Mouse (Mus musculus) adrenal gland, adult 8-10 months (tissue): ENCODE measurements around the gene Dydc2. TPM values are rescaled to one million over a fixed set of nuclear protein-coding genes. Genes with fewer than 3 reads are reported as not detected.
A peak's percentile ranks its signal among the peaks of the same experiment; 100 is the strongest.

ENCODE experiments used
- DNase-seq: peaks from one replicate; pipeline ENCODE4 v3.0.0; 2022
- total RNA-seq, 4 experiments: library from RNA; stranded (reverse); gene quantifications; 2 replicates each; pipeline ENCODE4 v1.2.4; 2022

The Dydc2 gene
- total RNA-seq, 4 experiments from 2014 or later = 0.93 to 2.4 (median 1.6) TPM

GRCm38 (mm10) chr14:41035146-41035798 lies 33.7 kb downstream of the Dydc2 start:
- no peak for DNase-seq

GRCm38 (mm10) chr14:41033135-41034110 lies 35.6 kb downstream of the Dydc2 start:
- DNase-seq = peak; percentile 35

- DNase-seq = no peak
These were observed 38.0 kb downstream of the Dydc2 start for GRCm38 (mm10) chr14:41030989-41031513.

DNA sequence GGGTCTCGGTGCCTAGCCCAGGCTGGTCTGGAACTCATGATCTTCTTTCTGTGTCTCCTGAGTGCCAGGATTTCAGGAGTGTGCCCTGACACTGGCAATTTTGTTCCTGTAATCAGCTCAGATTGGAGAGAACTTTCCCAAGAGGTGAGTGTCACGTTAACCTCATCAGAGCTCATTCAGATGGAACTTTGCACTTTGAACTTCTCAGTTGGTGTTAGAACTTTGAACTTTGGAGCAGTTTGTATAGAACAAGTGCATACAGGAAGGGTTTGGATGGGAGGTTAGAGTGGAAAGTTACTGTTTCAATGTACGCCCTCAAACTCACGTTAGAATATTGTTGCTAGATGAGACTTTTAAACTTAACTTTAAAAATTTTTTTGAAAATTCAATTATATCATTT lies 39.7 kb downstream of the Dydc2 start:
- no peak for DNase-seq

DNA sequence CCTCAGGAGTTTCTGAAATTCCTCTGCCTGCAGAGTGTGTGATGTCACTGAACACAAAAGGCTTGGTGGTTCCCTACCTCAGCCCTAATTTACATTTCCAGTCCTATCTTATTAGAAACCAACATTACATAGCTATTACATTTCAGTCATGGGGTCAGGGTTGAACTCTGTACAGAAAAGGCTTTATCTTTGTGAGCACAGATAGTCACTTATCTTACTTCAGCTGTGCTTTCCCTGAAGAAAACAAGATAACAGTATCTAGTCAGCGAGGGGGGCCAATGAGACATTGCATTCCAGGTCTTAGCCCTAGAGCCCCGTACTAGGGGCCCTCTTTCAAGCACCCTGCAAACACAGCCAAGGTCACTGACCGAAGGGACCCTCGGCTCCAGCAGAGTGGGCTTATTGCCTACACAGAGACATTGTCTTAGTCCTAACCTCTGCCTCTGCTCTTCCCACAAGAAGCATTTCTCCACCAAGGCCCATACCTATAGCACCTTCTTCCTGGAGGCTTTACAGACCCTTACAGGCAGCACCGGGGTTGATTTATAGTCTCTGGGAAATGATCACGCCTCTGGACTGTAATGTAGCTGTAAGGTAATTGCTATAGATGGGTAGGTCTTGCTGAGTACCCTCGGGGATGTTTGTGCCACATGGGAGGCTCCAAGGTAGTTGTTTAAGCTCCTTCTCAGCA lies 43.3 kb downstream of the Dydc2 start:
- no peak for DNase-seq

GRCm38 (mm10) chr14:41025087-41025486 lies 43.9 kb downstream of the Dydc2 start:
- no peak for DNase-seq

GRCm38 (mm10) chr14:41021246-41021645 lies 47.8 kb downstream of the Dydc2 start:
- no peak for DNase-seq

GRCm38 (mm10) chr14:41017460-41017859 lies 51.5 kb downstream of the Dydc2 start:
- DNase-seq = no peak

DNA sequence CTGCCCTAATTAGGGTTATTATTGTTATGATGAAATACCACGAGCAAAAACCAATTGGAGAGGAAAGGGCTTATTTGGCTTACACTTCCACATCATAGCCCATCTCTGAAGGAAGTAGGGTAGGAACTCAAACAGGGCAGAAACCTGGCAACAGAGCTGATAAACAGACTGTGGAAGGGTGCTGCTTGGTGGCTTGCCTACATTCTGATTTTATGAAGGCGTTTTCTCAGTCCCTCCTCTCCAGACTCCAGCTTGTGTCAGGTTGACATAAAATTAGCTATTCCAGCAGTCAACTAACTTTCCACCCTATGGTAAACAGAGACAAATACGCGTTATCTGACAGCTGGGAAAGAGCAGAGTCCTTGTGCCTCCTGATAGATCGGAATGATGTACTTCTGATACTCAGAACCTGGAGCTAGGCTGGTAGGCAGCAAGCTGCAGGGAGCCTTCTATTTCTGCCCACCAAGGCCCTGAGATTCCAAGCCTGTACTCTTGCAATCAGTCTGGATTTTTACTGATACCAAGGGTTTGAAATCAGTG lies 54.2 kb downstream of the Dydc2 start:
- DNase-seq = no peak

- peak; percentile 88 for DNase-seq
These were observed 55.1 kb downstream of the Dydc2 start, which contains the start of gene Fam213a for GRCm38 (mm10) chr14:41013630-41014613. TSS of gene Fam213a (minus strand) at chr14:41013788.

DNA sequence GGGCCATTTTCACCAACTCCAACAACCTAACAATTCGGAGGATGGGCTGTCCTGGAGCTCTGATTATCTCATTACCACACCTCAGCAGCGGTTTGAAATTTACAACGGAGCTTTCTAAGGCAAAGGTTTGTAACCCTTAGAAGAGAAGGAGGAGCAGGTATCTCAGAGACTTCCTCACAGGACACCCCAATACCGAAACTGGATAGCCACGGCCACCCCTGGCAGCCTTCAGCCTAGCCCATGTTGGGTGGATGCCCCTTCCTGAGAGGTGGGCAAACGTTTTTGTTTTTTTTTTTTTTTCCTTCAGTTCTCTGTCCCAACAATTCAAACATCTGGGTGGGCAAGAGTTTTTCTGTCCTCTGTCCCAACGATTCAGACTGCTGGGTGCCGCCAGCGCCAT lies 55.9 kb downstream of the Dydc2 start:
- DNase-seq = no peak

DNA sequence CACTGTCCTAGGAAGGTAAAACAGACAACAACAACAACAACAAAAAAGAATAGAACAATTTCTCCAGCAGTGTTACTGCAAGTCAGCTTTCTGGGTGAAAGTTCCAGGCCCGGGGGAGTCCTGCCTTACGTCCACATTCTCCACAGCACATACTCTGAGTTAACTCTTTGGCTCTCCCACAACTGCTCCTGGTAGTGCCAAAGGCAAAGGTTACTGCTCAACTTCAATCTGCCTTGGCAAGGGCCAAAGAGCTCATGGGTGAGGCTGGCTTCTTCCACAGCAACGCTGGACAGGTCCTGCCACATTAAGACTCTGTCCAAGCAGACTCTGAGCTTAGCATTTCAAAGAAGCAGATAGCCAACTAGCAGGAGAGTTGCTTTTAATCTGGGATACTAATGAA lies 57.1 kb downstream of the Dydc2 start:
- DNase-seq = peak; percentile 25

- DNase-seq = no peak
These were observed 60.9 kb downstream of the Dydc2 start for GRCm38 (mm10) chr14:41008138-41008537.

- DNase-seq = no peak
These were observed 61.4 kb downstream of the Dydc2 start for GRCm38 (mm10) chr14:41007641-41008040.

GRCm38 (mm10) chr14:41006899-41007298 lies 62.1 kb downstream of the Dydc2 start:
- DNase-seq = no peak

GRCm38 (mm10) chr14:41006263-41006662 lies 62.7 kb downstream of the Dydc2 start:
- no peak for DNase-seq

DNA sequence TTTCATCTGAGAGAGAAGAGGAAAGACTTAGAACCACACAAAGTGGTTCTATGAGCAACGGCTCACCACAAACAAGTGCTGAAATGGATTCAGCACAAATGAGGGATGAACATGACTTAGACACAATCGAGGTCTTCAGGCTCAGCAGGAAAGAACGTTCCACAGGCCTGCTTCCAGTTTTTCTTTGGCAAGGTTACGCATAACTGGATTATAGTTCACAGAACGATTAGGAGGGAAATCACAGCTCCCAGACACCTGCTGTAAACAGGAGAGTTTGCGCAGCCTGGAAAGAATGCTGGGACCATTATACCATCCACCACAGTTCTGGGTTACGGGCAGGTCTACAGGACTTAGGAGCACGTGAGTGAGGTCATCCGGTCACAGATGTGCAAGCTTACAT lies 63.3 kb downstream of the Dydc2 start:
- no peak for DNase-seq

GRCm38 (mm10) chr14:41004201-41005141 lies 64.5 kb downstream of the Dydc2 start:
- no peak for DNase-seq

- DNase-seq = no peak
These were observed 67.4 kb downstream of the Dydc2 start for GRCm38 (mm10) chr14:41001576-41001975.

- DNase-seq = no peak
These were observed 68.2 kb downstream of the Dydc2 start for GRCm38 (mm10) chr14:41000801-41001200.
